Mouse (Mus musculus) left cerebral cortex, postnatal 25 days (tissue): ENCODE measurements at regions not wholly inside any gene's neighbourhood (a gene's known extent, or its start where the extent isn't known, plus 50 kb on each side); places are given as distances from the start of the nearest gene placed in this dataset.

ENCODE experiments used
- DNase-seq, 2 experiments: peaks; one replicate each; pipeline ENCODE4 v3.0.0; 2022; ENCODE audit warnings: low spot score in 2 of 2, mixed read lengths in 1 of 2
- intact Hi-C: fragments of 180-260 bp; cut with DNase I; formaldehyde crosslinking; loops from one replicate; pipeline ENCODE4 v1.15.1; 2025

GRCm38 (mm10) chr15:52953480-52953879 is 931.2 kb upstream of the Gm7489 start:
- DNase-seq: no peak
- intact Hi-C loops: no loop called here

- DNase-seq: no peak
- intact Hi-C loops: no loop called here
These were observed 929.8 kb upstream of the Gm7489 start for GRCm38 (mm10) chr15:52954715-52955593.

GRCm38 (mm10) chr15:52959711-52960110 is 925.0 kb upstream of the Gm7489 start:
- DNase-seq: peak in 1 of 2 experiments; percentile 65
- intact Hi-C loops: no loop called here

- no peak for DNase-seq
- intact Hi-C loops: no loop called here
These were observed 923.2 kb upstream of the Gm7489 start for GRCm38 (mm10) chr15:52961491-52961890.

GRCm38 (mm10) chr15:52963918-52964317 is 920.8 kb upstream of the Gm7489 start:
- intact Hi-C loops: no loop called here
- no peak for DNase-seq

GRCm38 (mm10) chr15:52964403-52964802 is 920.3 kb upstream of the Gm7489 start:
- no peak for DNase-seq
- intact Hi-C loops: no loop called here

GRCm38 (mm10) chr15:52967801-52968235 is 916.9 kb upstream of the Gm7489 start:
- intact Hi-C loops: no loop called here
- peak in 1 of 2 experiments; percentile 49 for DNase-seq

GRCm38 (mm10) chr15:52982821-52983220 is 901.9 kb upstream of the Gm7489 start:
- intact Hi-C loops: no loop called here
- DNase-seq: no peak

- DNase-seq: no peak
- intact Hi-C loops: no loop called here
These were observed 894.1 kb upstream of the Gm7489 start for GRCm38 (mm10) chr15:52990580-52990979.

- intact Hi-C loops: no loop called here
- peak in 1 of 2 experiments; percentile 63 for DNase-seq
These were observed 890.4 kb upstream of the Gm7489 start for GRCm38 (mm10) chr15:52994351-52994750.

GRCm38 (mm10) chr15:52999200-52999599 is 885.5 kb upstream of the Gm7489 start:
- DNase-seq: no peak
- intact Hi-C loops: no loop called here

GRCm38 (mm10) chr15:52999776-53000175 is 884.9 kb upstream of the Gm7489 start:
- DNase-seq: peak in 1 of 2 experiments; percentile 78
- intact Hi-C loops: loop anchor here (5.0 kb wide), 1 partner anchor 108 kb away; no protein-coding TSS in a partner anchor

- peak; percentile 45 to 83 for DNase-seq
These were observed 883.3 kb upstream of the Gm7489 start for GRCm38 (mm10) chr15:53001429-53001828.

GRCm38 (mm10) chr15:53001964-53002363 is 882.7 kb upstream of the Gm7489 start:
- intact Hi-C loops: loop anchor here (5.0 kb wide), 1 partner anchor 105 kb away; no protein-coding TSS in a partner anchor
- no peak for DNase-seq

More at GRCm38 (mm10) chr15:53001429-53001828, 883.3 kb upstream of the Gm7489 start:
- intact Hi-C loops: loop anchor here (5.0 kb wide), 1 partner anchor 106 kb away; no protein-coding TSS in a partner anchor

GRCm38 (mm10) chr15:53004078-53004477 is 880.6 kb upstream of the Gm7489 start:
- intact Hi-C loops: loop anchor here (5.0 kb wide), 1 partner anchor 103 kb away; no protein-coding TSS in a partner anchor
- DNase-seq: no peak

- peak in 1 of 2 experiments; percentile 49 for DNase-seq
- intact Hi-C loops: no loop called here
These were observed 877.9 kb upstream of the Gm7489 start for GRCm38 (mm10) chr15:53006844-53007243.

- no peak for DNase-seq
- intact Hi-C loops: no loop called here
These were observed 875.4 kb upstream of the Gm7489 start for GRCm38 (mm10) chr15:53009337-53009736.
